Mouse (Mus musculus) C2C12 (cell line): ENCODE measurements around the gene Iqcb1.

ENCODE experiments used
- CEBPB ChIP-seq: IDR thresholded peaks from one replicate; pipeline ENCODE4 v1.6.1; 2011; ENCODE audit warnings: low read depth, mild to moderate bottlenecking, control low read depth, moderate library complexity
- CTCF ChIP-seq: IDR thresholded peaks from one replicate; pipeline ENCODE4 v1.5.1; 2011; ENCODE audit not compliant: control insufficient read depth, insufficient read depth, insufficient read length
- FOSL1 ChIP-seq: IDR thresholded peaks from one replicate; pipeline ENCODE4 v1.8.0; 2011; ENCODE audit warnings: mild to moderate bottlenecking, low read length; ENCODE audit not compliant: poor library complexity, insufficient read depth, severe bottlenecking
- MAX ChIP-seq: IDR thresholded peaks from one replicate; pipeline ENCODE4 v1.6.1; 2011; ENCODE audit warnings: mild to moderate bottlenecking, control low read depth
- MYOD1 ChIP-seq: IDR thresholded peaks from one replicate; pipeline ENCODE4 v1.6.1; 2011; ENCODE audit warnings: low read depth; ENCODE audit not compliant: control insufficient read depth, insufficient read length
- MYOG ChIP-seq: IDR thresholded peaks from one replicate; pipeline ENCODE4 v1.6.1; 2011; ENCODE audit not compliant: control insufficient read depth, insufficient read length; ENCODE audit errors: extremely low read depth
- USF1 ChIP-seq: IDR thresholded peaks from one replicate; pipeline ENCODE4 v1.6.1; 2011; ENCODE audit warnings: low read depth, mild to moderate bottlenecking, control low read depth, moderate library complexity

DNA sequence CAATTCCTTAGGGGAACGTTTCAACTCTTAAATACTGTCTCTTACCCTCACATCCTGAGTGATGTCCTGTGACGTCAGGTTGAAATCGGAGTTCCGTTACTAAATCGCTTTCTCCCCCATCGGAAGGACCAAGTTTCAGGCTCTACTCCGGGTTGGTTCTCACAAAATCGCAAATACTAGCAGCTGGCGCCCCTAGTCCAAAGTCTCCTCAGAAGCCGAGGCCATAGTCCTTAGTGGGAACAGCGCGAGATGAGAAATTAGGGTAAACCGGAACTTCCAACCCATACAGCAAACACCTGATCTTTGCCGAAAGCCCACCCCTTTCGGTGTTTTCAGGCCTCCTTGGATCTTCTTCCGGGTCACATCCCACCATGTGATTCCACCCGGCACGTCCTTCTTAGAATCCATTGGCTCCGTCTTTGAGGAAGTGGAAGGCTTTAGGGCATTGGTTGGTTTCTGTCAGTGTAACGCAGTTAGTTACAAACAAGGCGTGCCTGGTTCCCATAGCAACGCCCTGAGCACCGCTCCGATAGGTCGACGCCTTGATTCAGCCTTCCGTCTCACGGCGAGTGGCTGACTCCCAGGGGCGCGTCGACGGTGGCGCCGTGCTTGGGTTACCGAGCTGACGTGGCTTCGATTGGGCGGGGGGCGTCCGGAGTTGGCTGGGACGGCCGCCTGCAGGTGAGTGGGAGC is 46.5 kb downstream of the Iqcb1 start, which contains the start of the genes Eaf2 and Golgb1:
- peak; percentile 84 for TF ChIP-seq MAX
- no peak for TF ChIP-seq CTCF
- TF ChIP-seq USF1, result peak; percentile 99
- no peak for TF ChIP-seq CEBPB
- no peak for TF ChIP-seq MYOG
- TF ChIP-seq MYOD1, result no peak
- TF ChIP-seq FOSL1, result no peak
